Mouse (Mus musculus) telencephalon, adult 2 months (tissue): ENCODE measurements around the gene Spns1.
"Not testable (repeated sequence)": the region's sequence is repeated elsewhere in the genome, so short reads cannot be mapped to it uniquely, and the experiment has no call there.

Experiments used
- DNase-seq: peaks from one replicate; pipeline ENCODE4 v3.0.0-alpha.2; 2011; ENCODE audit warnings: low read depth, low spot score

Spns1 gene

GRCm38 (mm10) chr7:126338906-126339305, 38.3 kb downstream of the Spns1 start:
- no peak for DNase-seq

DNA sequence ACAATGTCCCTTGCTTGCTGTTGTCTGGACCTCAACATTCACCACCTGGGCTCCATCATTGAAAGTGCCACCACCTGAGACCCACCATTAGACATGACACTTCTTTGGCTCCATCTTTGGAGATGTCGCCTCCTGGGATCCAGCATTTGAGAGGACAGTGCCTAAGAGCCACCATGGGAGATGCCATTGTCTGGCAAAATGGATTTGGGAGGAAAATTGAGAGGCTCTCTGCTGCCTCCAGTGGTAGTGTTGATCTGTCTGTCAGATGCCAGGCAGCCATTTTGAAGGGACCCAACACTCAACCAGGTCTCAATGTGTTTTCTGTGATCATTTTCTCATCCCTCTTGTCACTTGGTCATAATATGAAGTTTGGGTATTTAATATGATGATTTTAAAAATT, 41.7 kb downstream of the Spns1 start:
- no peak for DNase-seq

- no peak for DNase-seq
Observed at GRCm38 (mm10) chr7:126332691-126333090, 44.6 kb downstream of the Spns1 start.

GRCm38 (mm10) chr7:126330693-126331092, 46.6 kb downstream of the Spns1 start:
- no peak for DNase-seq

DNA sequence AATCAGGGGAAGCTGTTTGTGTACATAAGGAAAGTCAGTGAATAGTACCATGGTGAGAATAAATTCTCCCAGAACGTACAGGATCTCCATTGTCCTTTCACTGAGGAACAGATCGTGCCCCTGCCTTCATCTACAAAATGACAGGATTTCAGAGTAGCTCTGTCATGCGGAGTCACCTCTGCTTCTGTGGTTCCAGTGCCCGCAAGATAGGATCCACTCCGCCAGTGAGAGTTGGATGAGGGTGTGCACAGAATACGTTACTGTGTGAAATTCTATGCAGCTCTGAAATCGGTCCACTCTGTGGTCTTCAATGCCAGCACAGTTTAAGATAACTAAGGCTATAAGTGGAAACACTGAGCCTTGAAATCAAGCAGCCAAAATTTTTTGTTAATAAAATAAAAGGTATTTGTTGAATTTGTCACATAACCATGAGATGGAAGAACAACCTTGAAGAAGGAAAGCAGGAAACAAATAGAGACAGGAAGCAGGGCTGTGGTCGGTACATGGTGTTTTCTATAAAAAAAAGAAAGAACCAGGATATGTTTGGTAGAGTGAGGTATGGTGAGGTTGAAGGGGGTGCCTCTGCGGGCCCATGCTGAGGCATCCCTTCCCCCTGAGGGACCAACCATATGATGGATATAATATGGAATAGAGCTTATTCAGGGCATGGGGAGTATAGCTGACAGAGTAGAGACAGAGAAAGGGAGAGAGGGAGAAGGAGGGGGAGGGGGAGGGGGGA, 47.2 kb downstream of the Spns1 start:
- DNase-seq: no peak

DNA sequence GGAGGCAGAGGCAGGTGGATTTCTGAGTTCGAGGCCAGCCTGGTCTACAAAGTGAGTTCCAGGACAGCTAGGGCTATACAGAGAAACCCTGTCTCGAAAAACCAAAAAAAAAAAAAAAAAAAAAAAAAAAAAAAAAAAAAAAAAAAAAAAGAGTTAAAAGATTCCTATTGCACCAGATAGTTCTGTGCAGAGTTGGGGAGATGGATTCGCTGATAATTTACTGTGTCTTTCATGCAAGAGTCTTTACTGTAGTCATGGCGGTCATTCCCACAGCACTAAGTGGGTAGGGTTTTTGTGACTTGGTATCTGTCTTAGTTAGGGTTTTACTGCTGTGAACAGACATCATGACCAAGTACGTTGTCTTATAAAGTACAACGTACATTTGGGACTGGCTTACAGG, 48.4 kb downstream of the Spns1 start:
- not testable (repeated sequence) for DNase-seq

GRCm38 (mm10) chr7:126325576-126326273, 51.5 kb downstream of the Spns1 start:
- DNase-seq: not testable (repeated sequence)

DNA sequence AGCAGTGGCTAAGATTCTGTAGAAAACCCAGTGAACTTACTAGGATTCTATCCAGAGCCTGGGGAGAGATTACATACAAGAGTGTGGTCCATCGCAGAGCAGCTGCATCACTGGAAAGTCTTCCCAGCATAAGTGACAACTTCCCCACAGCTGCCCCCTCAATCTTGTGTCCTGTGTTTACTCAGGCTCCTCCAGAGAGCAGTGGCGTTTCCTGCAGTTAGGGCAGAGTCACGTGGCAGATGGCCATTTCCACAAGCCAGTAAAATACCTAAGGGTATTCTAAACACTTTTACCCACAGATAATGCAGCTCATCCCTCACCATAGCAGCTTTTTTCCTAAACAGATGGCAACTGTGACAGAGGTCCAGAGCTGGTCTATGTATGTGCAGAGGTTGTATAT, 52.5 kb downstream of the Spns1 start:
- no peak for DNase-seq

DNA sequence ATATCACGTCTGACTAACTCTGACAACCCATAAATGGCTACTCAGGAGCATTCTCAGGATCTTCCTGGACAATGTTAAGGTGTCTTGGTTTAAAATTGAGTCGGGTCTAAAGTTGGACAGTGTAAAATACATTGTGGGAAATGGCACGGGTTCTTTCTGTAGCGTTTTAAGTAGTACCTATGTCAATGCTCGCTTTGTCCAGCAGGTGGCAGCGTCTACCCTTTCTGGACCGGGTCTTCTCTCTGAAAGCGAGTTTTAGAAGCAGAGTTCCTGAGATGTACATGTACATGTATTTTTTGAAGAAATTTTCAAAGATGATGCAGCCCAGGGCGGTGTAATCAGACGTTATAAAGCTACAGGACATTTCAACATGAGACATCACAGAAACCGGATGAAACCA, 53.5 kb downstream of the Spns1 start:
- peak; percentile 55 for DNase-seq
